Mouse (Mus musculus): Measurements from ENCODE around the gene 4930452B06Rik. TPM values are rescaled to one million over a fixed set of nuclear protein-coding genes. Genes with fewer than 3 reads are reported as not detected.

4930452B06Rik gene
- total and polyA plus RNA-seq, 3 experiments, result not detected

DNA sequence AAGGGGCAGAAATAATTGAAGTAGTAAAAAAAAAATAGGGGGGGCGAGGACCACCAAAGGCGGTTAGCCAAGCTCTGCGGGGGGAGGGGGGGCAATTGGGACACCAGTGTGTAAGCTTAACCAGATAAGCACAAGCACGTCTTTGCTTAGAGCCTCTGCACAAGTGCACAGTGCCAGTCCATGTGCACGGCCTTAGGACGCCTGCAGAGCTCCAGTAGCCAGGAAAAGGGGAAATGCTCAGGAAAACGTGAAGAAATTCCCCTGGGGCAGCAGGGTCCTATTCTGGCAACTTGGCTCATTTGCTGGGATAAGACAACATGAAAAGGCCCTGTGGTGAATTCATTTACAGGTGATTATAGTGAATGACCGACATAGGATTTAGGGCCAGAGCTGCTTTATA lies 188.7 kb downstream of the 4930452B06Rik start:
- no peaks in the 10 kb centered on the region for H3K4me1 ChIP-seq (ENCODE audit: control insufficient read depth in 1 of 2, insufficient read depth in 2 of 2)
- dilution Hi-C loops (cut with MboI; ENCODE audit: extremely low pct_ligation_motif_present, extremely low pct_unique_long_range_greater_than_20kb, low sequenced_read_pairs) (no loop called here), in situ Hi-C loops (cut with MboI; ENCODE audit: low pct_ligation_motif_present, low pct_unique_long_range_greater_than_20kb, low sequenced_read_pairs) (no loop called here)
- no peak overlapping the region for H3K9ac ChIP-seq (ENCODE audit: insufficient read depth, low read depth)
- no peaks in the 10 kb centered on the region for H3K9me3 ChIP-seq (replicated peaks; ENCODE audit: low read length)
- no peak overlapping the region for H3K4me3 ChIP-seq (replicated peaks in 1 of 3; ENCODE audit: low read depth in 2 of 3, low read length in 2 of 3, poor library complexity in 1 of 3)
- H3K36me3 ChIP-seq (replicated peaks in 1 of 2; ENCODE audit: control insufficient read depth in 1 of 2, insufficient read depth in 1 of 2, low read length in 1 of 2), result no peaks in the 10 kb centered on the region
- no peaks in the 10 kb centered on the region for H3K27me3 ChIP-seq (replicated peaks)
- no peak for DNase-seq (ENCODE audit: extremely low read depth)
- TF ChIP-seq UBTF (IDR thresholded peaks at IDR 0.05; ENCODE audit: low read depth, low read length) (no peak), HCFC1 (IDR thresholded peaks at IDR 0.05; ENCODE audit: low read depth, low read length) (no peak), EP300 (IDR thresholded peaks at IDR 0.05; ENCODE audit: low read length) (no peak), GABPA (IDR thresholded peaks at IDR 0.05; ENCODE audit: insufficient replicate concordance, low read depth, low read length) (no peak), MEF2A (IDR thresholded peaks at IDR 0.05; ENCODE audit: borderline replicate concordance, low read depth, low read length) (no peak), TBP (conservative IDR thresholded peaks at IDR 0.05; ENCODE audit: low read depth, low read length) (no peak), SIN3A (IDR thresholded peaks at IDR 0.05; ENCODE audit: low read length) (no peak), E2F4 (IDR thresholded peaks at IDR 0.05; ENCODE audit: insufficient replicate concordance, low read depth, low read length) (no peak), BHLHE40 (IDR thresholded peaks at IDR 0.05; ENCODE audit: low read depth, low read length) (no peak), IRF4 (IDR thresholded peaks at IDR 0.05; ENCODE audit: low read depth, low read length) (no peak), ZNF384 (IDR thresholded peaks at IDR 0.05; ENCODE audit: low read depth, low read length) (no peak), MYC (IDR thresholded peaks at IDR 0.05; ENCODE audit: low read depth, low read length) (no peak), ELF1 (IDR thresholded peaks at IDR 0.05; ENCODE audit: low read depth, low read length) (no peak), RCOR1 (conservative IDR thresholded peaks at IDR 0.05; ENCODE audit: low read depth, low read length) (no peak), MAFK (IDR thresholded peaks at IDR 0.05; ENCODE audit: insufficient replicate concordance, low read length) (no peak)
- no peak overlapping the region for H3K27ac ChIP-seq (ENCODE audit: insufficient read depth, low read depth)
- H3K4me2 ChIP-seq (ENCODE audit: insufficient read depth, low read depth, poor library complexity, severe bottlenecking), result no peak overlapping the region
- H3K79me2 ChIP-seq (replicated peaks; ENCODE audit: control insufficient read depth, extremely low read depth, insufficient read depth, poor library complexity, severe bottlenecking), result no peaks in the 10 kb centered on the region

DNA sequence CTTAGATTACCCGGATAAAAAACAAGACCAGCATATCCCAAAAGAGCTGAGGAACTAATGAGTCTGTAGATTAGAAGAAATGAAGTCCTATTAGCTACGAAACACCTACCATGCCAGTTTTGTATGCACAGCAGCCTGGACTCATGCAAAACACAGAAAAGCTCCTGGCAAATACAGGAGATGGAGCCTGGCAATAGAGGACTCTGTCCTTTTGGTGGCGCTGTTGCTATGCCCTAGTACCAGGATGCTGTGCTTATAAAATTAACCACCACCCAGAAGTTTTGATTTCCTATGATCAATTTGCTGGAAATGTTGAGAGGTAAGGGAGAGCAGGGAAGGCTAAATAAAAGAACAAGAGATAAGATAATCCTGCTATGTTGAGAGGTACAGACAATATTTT lies 189.4 kb downstream of the 4930452B06Rik start:
- DNase-seq (ENCODE audit: extremely low read depth), result no peak
- no peak overlapping the region for H3K4me2 ChIP-seq (ENCODE audit: insufficient read depth, low read depth, poor library complexity, severe bottlenecking)
- no peaks in the 10 kb centered on the region for H3K9me3 ChIP-seq (replicated peaks; ENCODE audit: low read length)
- no peaks in the 10 kb centered on the region for H3K27me3 ChIP-seq (replicated peaks)
- TF ChIP-seq RAD21 (IDR thresholded peaks at IDR 0.05; ENCODE audit: low read depth, low read length) (peak; percentile 31), CTCF (conservative IDR thresholded peaks at IDR 0.05 in 1 of 2, IDR thresholded peaks at IDR 0.05 in 1 of 2; ENCODE audit: low read depth in 2 of 2, low read length in 2 of 2) (peak; percentile 26 to 38; a peak in 3 of 4 replicates), POLR2AphosphoS2 (IDR thresholded peaks at IDR 0.05; ENCODE audit: low read depth, low read length) (no peak)
- H3K36me3 ChIP-seq (replicated peaks in 1 of 2; ENCODE audit: control insufficient read depth in 1 of 2, insufficient read depth in 1 of 2, low read length in 1 of 2), result no peaks in the 10 kb centered on the region
- no peaks in the 10 kb centered on the region for H3K4me1 ChIP-seq (ENCODE audit: control insufficient read depth in 1 of 2, insufficient read depth in 2 of 2)
- dilution Hi-C loops (cut with MboI; ENCODE audit: extremely low pct_ligation_motif_present, extremely low pct_unique_long_range_greater_than_20kb, low sequenced_read_pairs) (no loop called here), in situ Hi-C loops (cut with MboI; ENCODE audit: low pct_ligation_motif_present, low pct_unique_long_range_greater_than_20kb, low sequenced_read_pairs) (no loop called here)
- H3K79me2 ChIP-seq (replicated peaks; ENCODE audit: control insufficient read depth, extremely low read depth, insufficient read depth, poor library complexity, severe bottlenecking), result no peaks in the 10 kb centered on the region
- no peak overlapping the region for H3K27ac ChIP-seq (ENCODE audit: insufficient read depth, low read depth)
- H3K9ac ChIP-seq (ENCODE audit: insufficient read depth, low read depth), result no peak overlapping the region
- no peak overlapping the region for H3K4me3 ChIP-seq (replicated peaks in 1 of 3; ENCODE audit: low read depth in 2 of 3, low read length in 2 of 3, poor library complexity in 1 of 3)
